Mouse (Mus musculus): ENCODE measurements at regions not wholly inside any gene's neighbourhood (a gene's known extent, or its start where the extent isn't known, plus 50 kb on each side); places are given as distances from the start of the nearest gene placed in this dataset.

- no peak for DNase-seq (ENCODE audit: low spot score)
These were observed 200.6 kb downstream of the Tgfb2 start for GRCm38 (mm10) chr1:186505051-186505711.

GRCm38 (mm10) chr1:186501726-186502125 is 204.1 kb downstream of the Tgfb2 start:
- DNase-seq (ENCODE audit: low spot score), result no peak

DNA sequence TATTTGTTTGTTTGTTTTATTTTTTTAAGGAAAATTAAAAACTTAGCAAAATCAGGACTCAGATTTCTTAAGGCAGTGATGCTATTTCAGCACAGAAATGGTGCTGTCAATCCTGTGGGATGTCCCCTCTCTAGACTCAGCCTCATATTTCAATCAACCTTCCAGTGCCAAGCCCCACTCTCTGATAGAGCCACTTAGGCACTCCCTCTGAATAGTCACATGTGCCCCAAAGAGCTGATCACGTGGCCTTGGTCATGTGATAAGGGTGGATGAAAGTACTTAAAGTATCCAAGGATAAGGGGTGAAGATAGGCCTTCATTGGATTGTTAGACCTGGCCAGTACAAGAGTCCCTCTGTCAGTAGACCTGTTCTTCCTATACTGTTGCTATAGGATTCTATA is 207.9 kb downstream of the Tgfb2 start:
- no peak for DNase-seq (ENCODE audit: low spot score)

- DNase-seq (ENCODE audit: low spot score), result no peak
These were observed 208.5 kb downstream of the Tgfb2 start for GRCm38 (mm10) chr1:186497333-186497732.

DNA sequence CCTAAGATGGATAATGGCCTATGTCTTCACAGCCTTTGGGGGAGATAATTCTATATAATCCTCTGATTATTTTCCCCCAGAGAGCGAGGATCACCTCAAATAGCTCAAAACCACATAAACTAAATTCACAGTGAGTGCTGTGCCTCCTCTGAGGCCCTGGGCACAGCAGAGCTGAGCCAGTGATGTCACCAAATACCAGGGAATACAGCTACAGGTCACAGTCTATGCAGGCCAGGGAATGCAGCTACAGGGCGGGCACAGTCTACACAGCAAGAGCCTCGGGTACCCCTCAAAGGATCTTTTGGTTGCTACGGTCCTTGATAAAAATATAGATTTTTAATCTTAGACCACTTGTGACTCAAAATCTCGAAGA is 211.4 kb downstream of the Tgfb2 start:
- DNase-seq (ENCODE audit: low spot score), result no peak

GRCm38 (mm10) chr1:186493664-186494410 is 212.0 kb downstream of the Tgfb2 start:
- DNase-seq (ENCODE audit: low spot score), result no peak

DNA sequence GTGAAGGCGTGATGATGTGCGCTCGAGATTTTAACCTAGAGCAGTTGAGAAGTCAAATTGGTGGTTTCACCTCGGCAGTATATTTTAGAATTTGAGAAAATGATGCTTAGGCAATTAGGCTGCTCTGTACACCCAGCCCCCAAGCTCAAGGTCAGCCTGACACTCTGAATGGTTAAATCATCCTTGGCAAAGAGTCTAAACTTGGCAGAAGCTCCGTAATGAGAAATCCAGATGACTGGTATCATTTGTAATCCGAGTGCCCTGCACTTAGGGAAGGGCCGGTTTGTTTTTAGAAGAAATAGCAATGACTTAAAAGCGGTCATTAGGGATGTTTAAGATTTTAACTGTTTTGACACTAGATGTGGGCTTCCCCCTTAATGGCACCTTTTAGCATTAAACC is 223.6 kb downstream of the Tgfb2 start:
- no peak for DNase-seq (ENCODE audit: low spot score)

GRCm38 (mm10) chr1:186480019-186480418 is 225.8 kb downstream of the Tgfb2 start:
- no peak for DNase-seq (ENCODE audit: low spot score)

GRCm38 (mm10) chr1:186478428-186479238 is 227.2 kb downstream of the Tgfb2 start:
- no peak for DNase-seq (ENCODE audit: low spot score)

DNA sequence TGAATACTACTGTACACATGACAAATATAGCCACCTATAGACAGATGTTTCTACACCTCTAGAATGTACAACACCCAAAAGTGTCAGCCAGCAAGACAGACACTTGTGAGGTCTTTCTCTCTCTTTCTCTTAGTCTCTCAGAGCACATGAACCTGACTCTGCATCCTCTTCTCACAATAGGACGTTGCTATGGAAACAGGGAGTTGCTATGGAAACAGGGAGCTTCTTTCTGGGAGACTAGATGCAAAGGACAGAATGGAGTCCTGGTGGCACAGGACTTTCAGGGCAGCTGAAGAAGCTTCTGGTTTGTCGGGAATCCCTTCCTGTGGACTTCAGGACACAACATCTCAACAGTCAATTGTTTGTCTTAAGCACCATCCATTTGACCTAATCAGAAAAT is 230.9 kb downstream of the Tgfb2 start:
- DNase-seq (ENCODE audit: low spot score), result no peak

DNA sequence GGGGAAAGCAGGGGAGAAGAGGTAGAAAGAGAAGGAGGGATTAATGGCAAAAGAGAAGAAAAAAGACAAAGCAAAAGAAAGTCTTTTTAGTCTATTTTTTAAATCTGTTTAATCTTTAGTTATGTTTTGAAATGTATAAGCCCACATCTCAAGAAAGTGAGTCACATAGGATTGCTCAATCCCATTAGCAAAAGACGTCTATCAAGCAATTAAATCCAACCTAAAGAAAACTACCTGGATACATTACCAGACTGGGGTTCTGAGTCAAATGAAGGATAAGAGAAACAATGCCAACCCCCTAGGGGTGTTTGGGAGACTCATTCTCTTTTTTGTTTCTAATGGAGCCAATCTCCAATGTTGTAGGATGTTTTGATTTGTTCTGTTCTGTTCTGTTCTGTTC is 231.4 kb downstream of the Tgfb2 start:
- no peak for DNase-seq (ENCODE audit: low spot score)

DNA sequence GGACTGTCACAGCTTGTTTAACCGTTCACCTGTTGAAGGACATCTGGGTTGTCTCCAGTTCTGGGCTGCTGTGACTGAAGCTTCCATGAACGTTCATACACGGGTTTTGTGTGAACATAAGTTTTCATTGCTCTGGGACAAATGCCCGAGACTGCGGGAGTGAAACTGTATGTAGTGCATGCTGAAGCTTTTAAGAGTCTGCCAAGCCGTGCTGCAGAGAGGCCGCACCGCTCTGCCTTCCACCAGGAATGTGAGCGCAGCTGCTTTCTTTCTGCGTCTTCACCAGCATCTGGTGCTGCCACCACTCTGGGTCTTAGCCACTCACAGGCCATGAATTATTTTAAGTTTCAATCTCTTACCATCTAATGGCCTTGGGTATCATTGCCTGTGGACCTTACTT is 232.8 kb downstream of the Tgfb2 start:
- DNase-seq (ENCODE audit: low spot score), result no peak

DNA sequence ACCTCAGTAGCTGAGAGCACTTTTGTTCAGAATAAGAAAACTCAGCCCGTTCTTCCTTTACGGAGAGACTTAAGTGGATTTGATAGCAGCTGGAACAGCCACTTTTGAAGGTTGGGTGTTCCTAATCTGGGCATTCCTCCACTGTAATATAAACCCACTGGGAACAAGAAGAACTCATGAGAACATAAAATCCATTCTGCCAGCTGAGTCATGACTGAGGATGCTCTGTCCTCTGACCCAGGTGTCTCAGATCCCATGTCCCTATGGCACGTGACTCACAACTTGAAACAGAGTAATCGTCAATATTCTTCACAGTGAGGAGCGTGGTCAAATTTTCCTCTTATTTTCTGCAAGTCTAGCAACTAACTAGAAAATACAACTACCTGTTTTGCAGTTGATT is 240.3 kb downstream of the Tgfb2 start:
- no peak for DNase-seq (ENCODE audit: low spot score)

- DNase-seq (ENCODE audit: low spot score), result no peak
These were observed 245.0 kb downstream of the Tgfb2 start for GRCm38 (mm10) chr1:186460742-186461141.

- no peak for DNase-seq (ENCODE audit: low spot score)
These were observed 247.6 kb downstream of the Tgfb2 start for GRCm38 (mm10) chr1:186458099-186458637.

DNA sequence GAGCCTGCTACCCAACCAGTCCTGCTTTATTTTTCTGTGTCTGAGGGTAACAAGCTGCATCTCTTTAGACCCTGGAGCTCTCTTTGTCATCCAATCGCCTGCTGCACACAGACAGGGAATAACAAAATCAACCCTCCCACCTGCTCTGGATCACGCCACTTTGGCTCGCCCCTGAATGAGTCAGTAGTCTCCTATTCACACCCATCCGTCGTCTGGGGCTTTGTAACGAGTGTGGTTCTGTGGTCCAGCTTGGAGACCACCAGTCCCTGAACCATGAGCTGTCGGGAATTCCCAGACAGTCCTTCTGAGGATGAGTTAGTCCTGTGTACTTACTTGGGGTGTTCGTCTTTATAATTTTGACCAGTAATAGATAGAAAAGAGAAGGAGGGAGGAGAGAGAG is 248.7 kb downstream of the Tgfb2 start:
- DNase-seq (ENCODE audit: low spot score), result no peak

- no peak for DNase-seq (ENCODE audit: low spot score)
These were observed 249.7 kb downstream of the Tgfb2 start for GRCm38 (mm10) chr1:186456131-186456530.

GRCm38 (mm10) chr1:186455177-186455660 is 250.6 kb downstream of the Tgfb2 start:
- DNase-seq (ENCODE audit: low spot score), result no peak

GRCm38 (mm10) chr1:186454393-186455085 is 251.2 kb downstream of the Tgfb2 start:
- DNase-seq (ENCODE audit: low spot score), result no peak

- DNase-seq (ENCODE audit: low spot score), result no peak
These were observed 256.7 kb downstream of the Tgfb2 start for GRCm38 (mm10) chr1:186448841-186449650.

GRCm38 (mm10) chr1:186447521-186447920 is 258.3 kb downstream of the Tgfb2 start:
- no peak for DNase-seq (ENCODE audit: low spot score)
